Mouse (Mus musculus) urinary bladder, adult 2 months (tissue): ENCODE measurements around the gene Fzr1. TPM values are rescaled to one million over a fixed set of nuclear protein-coding genes. Genes with fewer than 3 reads are reported as not detected.
A peak's percentile ranks its signal among the peaks of the same experiment; 100 is the strongest.

ENCODE experiments used
- DNase-seq: peaks from one replicate; pipeline ENCODE4 v3.0.0; 2022; ENCODE audit warnings: low spot score
- polyA plus RNA-seq: library from polyadenylated mRNA; depleted of rRNA; stranded (reverse); fragments of >200 nt; gene quantifications from 2 replicates; pipeline ENCODE4 v1.2.3, GENCODE M21; 2012

Gene Fzr1
- polyA plus RNA-seq, 1 experiment: 34.1 TPM

DNA sequence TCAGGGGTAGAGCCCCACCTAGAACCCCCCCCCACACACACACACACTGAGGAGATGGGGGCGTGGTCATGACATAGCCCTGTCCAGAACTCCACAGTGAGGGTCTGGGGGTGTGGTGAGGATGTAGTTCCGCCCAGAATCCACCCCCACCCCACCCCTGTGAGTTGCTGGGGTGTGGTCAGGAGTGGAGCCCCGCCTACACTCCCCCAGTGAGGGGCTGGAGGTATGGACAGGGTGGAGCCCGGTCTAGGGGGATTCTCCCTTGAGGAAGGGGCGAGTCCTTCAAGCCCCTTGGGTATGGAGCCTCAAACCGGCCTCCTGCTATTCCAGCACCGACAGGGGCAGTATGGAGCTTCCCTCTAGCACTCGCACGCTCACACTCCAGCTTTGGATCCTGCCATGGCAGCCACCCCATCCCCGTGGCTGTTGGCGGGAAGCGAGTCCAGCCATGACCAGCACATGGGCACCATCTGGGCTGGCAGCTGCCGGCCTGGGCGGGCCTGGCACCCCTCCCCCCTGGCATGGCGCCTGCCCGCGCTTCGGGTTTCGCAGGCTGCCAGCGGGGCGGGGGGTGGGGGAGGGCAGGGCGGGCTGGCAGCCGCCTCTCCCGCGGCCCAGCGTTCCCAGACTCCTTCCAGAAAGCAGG is 38.4 kb upstream of the Fzr1 start:
- DNase-seq: peak; percentile 76

DNA sequence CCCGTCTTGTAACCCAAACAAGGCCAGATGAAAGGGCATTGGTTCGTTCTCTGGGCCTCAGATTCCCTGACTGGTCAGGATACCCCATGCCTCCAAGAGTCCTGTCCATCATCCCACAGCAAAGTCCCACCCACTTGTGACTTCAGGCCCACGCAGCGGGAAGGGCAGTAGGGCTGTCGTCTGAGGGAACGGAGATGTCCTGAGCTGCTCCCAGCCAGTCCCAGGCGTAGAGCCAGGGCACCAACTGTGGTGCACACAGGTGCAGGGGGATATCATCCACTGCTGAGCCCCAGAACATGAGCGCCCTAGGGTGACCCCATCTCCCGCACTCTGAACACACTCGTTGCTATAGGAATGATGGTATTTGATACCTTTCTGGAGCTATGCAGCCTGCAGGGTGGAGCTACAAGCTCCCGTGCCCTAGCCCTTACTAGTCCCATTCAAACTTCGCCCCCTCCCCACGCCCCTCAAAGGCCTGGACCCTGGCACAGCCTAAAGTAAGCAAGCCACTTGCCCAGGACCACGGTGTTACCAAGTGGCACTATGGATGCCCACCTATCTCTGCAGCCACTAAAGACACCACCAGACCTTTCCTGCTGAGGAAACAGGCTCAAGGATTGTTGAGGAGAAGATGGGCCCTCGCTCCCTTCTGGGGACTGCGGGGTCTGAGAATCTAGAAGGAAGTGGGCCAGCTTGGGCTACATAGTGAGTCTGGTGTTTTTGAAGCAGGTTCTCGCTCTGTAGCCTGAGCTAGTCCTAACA is 37.4 kb upstream of the Fzr1 start:
- no peak for DNase-seq

- no peak for DNase-seq
These were observed 36.8 kb upstream of the Fzr1 start for GRCm38 (mm10) chr10:81415146-81415545.

GRCm38 (mm10) chr10:81414682-81415081 is 36.4 kb upstream of the Fzr1 start:
- DNase-seq: no peak

GRCm38 (mm10) chr10:81413310-81414261 is 35.3 kb upstream of the Fzr1 start:
- no peak for DNase-seq

DNA sequence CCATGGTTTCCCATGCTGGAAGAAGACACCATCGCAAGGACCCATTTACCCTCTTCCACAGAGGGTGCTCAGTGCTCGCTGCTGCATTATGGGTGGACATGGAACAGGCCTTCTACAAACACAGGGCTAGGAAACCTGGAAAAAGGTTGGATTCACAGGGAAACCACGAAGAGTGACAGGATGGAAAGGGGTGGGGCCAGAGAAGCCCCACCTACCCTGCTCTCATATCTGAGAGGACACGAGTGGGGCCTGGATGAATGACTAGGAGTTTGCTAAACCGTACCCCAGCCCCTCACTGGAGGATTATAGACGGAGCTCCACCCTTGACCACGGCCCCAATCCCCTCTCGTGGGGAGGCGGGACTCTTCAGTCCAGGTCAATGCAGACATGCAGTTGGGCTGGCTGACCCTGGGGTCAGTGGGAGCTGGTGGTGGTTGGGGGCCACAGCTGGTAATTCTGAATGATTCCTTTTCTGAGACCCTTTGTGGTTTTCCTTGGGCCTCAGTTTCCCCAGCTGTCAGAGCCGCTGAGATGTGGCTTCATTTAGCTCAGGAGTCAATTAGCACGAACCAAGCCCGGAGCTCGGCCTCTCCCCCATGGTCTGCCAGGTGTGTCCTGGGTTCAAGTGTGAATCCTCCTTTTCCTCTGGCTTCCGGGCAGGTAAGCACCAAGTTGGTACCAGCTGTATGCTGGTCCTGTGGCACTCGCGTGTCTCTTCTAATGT is 34.4 kb upstream of the Fzr1 start:
- DNase-seq: no peak

- DNase-seq: peak; percentile 64
These were observed 33.4 kb upstream of the Fzr1 start for GRCm38 (mm10) chr10:81411471-81412400.

- DNase-seq: no peak
These were observed 32.7 kb upstream of the Fzr1 start for GRCm38 (mm10) chr10:81410981-81411380.

- no peak for DNase-seq
These were observed 32.0 kb upstream of the Fzr1 start for GRCm38 (mm10) chr10:81410350-81410749.

GRCm38 (mm10) chr10:81409330-81409729 is 31.0 kb upstream of the Fzr1 start:
- no peak for DNase-seq

DNA sequence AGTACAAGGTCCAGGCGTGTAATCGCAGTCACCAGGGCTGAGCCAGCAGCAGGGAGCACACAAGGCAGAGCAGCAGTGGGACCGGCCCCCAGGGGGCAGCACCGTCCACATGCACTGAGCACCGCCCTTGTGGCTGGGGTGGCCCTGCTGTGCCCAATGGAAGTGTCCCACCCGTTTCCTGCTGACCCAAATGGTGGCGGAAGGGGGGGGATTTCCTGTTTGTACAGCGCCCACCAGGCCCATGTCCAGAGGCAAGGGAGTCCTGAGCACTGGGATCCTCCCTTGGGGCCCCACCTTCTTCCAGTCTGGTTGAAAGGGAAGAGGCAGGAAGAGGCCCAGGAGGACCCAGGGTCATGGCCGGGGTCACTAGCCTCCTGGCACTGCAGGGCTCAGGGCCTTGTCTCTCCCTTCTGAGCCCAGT is 30.6 kb upstream of the Fzr1 start:
- DNase-seq: no peak

DNA sequence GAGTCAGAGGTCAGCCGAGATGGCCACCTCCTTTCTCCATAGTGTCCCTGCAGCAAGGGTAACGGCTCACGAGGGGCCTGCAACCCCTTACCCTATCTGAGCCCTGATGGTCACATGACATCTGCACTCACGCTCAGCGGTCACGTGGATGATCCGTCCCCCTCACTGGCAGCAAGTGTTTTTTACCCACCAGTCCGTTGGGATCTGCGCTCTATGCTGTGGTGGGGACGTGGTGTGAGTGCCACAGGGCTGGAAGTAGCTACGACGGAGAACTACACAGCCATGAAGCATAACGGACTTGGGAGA is 30.1 kb upstream of the Fzr1 start:
- DNase-seq: no peak

GRCm38 (mm10) chr10:81407539-81408423 is 29.5 kb upstream of the Fzr1 start:
- no peak for DNase-seq

GRCm38 (mm10) chr10:81406504-81407440 is 28.5 kb upstream of the Fzr1 start:
- DNase-seq: no peak

- DNase-seq: no peak
These were observed 27.4 kb upstream of the Fzr1 start for GRCm38 (mm10) chr10:81405588-81406201.

DNA sequence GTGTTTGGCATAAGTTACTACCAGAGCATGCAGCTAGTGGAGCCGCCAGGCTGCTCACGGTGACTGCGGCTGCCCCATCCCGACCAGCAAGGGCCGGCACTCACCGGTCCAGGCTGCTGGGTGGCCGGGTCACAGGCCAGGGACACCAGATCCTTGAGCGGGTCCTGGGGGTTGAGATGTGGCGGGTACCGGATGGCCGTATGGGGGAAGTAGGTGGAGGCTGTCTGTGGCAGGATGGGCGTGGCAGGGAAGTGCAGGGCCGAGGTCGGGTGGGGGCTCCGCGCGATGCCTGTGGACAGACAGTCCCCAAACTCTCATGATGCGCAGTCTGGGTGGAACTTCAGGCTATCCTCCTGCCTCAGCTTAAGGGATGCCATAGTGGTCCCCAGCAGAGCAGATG is 26.4 kb upstream of the Fzr1 start:
- no peak for DNase-seq

DNA sequence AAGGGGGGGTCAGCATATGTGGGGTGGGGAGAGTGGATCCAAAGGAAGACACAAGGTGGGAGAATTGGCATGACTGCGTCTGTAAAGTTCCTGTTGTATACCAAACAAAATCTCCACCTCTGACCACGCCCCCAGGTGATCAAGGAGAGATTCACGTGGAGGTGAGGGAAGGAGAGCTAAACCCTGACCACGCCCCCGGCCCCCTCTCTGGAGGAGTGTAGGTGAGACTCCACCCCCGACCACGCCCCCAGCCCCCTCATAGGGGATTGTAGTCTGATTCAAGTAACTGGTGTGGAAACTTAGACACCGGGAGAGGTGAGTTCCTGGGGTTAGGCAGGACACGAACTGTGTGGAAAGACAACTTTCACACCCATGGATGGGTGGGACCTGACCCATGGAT is 25.8 kb upstream of the Fzr1 start:
- no peak for DNase-seq

DNA sequence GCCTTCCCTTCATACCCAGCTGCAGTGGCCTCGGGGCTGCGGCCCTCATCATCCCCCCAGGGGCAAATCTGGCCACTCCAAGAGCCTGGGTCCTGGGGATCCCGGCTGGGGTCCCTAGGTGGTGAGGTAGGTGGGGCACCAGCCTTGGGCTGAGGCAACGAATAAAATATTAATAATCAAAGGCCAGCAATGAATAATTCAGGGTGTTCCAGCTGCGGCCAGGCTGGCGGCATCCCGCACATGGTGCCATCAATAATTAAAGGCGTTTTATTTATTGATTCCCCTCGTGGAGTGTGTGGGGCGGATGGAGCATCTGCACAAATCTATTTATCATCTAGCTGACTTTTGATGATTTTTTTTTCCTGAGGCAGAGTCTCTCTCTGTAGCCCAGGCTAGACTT is 25.2 kb upstream of the Fzr1 start:
- no peak for DNase-seq
